Mouse (Mus musculus): ENCODE measurements around the gene Gucy2g.
A peak's percentile ranks its signal among the peaks of the same experiment; 100 is the strongest.

The Gucy2g gene

DNA sequence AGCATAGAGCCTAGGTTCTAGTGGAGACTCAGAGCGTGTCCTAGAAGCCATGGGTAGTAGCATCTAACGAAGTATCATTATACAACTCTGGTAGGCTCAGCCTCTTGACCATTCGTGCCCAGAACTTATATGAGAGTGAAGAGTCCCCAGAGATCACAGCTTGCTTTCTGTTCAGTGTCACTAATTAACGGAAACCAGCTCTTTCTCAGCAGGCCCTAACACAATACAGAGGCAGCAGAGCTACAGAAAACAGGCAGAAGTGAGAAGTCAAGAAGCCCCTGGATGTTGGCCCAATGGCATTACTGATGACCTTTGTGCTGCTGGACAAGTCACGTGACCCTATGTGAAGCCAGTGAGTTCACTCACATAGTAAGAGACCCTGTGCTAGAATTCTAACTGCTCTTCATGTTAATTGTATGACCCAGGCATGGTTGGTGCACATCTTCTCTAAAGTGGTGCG lies at the start of gene Gucy2g:
Gucy2g (minus strand) TSS at position 51 of the 460 bp plus-strand sequence.
- DNase-seq (ENCODE audit: low read depth, low spot score): no peak

DNA sequence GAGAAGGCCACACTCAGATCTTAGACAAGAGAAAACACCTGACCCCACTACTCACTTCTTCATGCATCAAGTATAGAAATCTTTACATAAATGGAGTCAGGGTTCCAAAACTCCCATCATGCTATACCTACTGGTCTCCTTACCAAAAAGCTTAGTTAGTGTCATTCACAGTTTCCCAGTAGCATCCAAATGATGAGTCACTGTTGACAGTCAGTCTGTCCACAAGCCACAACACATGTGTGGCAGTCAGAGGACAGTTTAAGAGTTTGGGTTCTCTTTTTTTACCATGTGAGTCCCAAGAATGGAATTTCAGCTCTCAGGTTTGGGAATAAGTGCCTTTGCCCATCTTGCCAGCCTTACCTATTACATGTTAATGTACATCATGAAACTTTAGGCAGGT lies 47.9 kb upstream of the Gucy2g start:
- no peak for DNase-seq (ENCODE audit: low read depth, low spot score)

DNA sequence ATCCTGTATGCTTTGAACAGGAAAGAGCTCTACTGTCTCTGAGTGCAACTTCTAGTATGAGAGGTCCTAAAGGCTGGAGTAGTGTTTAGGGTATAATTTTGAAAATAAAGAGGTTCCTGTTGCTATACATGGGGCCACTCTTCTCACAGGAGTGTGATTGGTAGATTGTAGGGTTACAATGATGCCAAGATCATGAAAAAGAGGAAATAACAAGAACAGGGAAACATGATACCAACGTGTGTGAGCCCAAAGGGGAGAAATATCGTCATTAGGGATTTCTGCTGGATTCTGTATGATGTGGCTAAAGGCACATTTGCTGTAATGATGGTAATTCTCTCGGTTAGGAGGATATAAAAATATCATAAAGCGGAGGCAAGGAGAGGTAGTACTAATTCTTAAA lies 45.0 kb upstream of the Gucy2g start:
- no peak for DNase-seq (ENCODE audit: low read depth, low spot score)

DNA sequence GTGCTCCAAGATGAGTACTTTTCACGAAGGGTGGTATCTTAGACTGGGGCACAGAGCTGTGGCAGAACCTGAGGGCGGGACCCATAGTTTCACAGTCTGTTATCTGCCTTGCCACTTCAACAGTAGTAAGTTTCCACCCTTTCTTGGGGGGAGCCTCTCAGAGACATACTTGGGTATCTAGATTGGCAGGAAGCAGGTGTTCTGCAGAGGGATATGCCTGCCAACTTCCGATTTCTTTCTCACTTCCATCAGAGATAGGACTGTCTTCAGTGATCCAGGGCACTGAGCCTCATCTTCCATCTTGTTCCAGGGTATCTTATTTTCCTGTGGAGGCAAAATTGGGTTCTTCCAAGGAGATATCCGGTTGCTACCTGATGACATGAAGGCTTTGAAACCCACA lies 43.1 kb upstream of the Gucy2g start:
- no peak for DNase-seq (ENCODE audit: low read depth, low spot score)

DNA sequence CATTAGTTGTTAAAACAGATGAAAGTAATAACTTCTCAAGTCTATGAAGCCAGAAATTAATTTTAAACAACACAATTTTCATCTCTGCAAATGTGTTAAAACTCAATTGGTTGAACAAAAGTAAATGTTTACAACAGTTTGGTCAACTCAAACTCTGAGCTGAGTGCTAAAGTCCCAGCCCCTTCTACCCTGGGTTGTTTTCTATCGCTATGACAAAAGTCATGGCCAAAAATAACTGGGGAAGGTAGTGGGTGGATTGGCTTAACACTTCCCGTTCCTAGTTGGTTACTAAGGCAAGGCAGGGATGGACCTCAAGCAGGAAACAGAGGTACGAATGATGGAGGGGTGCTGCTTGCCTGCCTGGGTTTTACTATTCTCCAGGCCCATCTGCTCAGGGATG lies 35.7 kb upstream of the Gucy2g start:
- no peak for DNase-seq (ENCODE audit: low read depth, low spot score)

DNA sequence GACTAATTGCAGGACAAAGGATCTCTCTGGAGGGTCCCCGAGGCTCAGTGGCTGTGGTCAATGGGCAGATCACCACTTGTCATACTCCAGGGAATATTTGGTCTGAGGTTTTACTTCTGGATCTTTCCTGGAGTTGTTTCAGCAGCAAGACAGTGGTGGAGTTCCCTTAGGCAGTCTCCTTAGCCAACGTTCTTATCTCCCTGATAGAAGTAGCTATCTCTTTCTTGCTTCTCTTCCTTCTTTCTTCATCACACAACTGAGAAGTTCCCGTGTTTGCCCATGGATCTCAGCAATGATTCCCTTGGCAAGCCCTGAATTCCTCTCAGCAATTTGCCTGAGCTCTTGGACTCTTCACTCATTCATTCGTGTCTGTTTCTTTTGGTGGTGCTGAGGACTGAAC lies 35.1 kb upstream of the Gucy2g start:
- no peak for DNase-seq (ENCODE audit: low read depth, low spot score)

DNA sequence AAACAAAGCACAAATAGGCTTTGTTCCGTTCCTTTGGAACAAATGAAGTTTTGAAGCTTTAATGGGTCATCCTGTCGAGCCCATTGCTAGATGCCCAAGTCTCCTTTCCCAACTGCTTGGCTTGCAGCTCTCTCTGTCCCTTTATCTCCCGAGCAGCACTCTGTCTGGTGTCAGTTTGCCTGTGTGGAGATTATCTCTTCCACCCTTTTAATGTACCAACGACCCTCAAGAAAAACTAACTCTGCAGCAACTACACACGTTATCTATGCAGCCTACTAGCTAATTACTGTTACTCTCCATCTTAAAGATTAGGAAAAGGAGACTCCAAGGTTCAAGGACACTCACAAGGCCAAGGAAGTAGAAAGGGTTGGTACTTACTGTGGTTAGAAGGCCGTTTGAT lies 32.3 kb upstream of the Gucy2g start:
- no peak for DNase-seq (ENCODE audit: low read depth, low spot score)

DNA sequence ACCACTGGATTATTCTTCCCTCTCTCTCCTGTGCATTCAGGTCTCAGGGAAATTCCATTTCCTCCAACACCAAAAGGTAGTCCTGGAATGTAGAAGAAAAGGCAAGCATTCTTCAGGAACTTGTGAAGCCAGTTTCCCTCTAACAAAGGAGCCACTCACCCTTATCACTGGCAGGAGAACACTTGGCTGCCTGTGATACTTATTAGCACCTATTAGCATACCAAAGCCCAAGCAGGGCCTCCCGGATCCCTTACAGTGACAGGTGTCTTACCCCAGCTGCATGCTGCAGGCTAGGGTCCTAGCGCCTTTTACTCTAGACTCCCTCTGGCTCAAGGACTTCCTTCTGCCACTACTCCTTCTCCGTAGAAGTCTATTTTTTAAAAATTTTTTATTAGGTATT lies 30.4 kb upstream of the Gucy2g start:
- DNase-seq (ENCODE audit: low read depth, low spot score): no peak

DNA sequence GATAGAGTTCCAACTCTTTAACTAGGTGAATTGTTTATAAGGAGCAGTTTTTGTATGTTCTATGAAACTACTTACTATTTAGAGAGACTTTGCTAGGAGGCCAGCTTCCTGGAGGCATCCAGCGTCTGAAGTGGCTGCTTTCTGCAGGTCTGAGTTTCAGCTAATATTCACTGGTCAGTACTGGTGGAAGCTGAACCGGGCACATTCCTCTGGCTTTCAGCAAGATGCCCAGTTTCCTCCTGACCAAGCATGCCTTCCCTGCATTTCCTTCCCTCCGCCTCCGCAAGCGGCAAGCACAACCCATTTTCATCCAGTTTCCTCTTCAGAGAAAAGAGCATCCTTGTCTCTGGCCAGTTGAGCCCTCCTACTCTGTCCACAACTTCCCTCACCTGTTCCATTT lies 28.0 kb upstream of the Gucy2g start:
- DNase-seq (ENCODE audit: low read depth, low spot score): no peak

DNA sequence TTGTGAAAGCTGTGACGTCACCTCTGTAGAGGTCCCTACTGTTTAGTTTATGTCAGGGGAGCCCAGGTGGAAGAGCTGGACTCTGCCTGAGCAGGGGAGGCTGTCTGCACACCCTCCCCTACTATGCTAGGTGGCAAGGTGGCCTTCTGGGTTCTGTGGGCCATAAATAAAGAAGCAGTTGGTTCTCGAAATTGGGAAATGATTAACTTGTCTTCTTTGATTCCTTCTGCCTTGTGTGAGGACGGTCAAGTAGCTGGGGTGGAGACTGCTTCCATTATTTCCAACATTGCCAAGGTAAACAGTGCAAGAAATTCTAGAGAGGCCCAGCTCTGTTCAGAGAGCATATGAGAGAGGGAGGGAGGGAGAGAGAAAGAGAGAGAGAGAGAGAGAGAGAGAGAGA lies 27.1 kb upstream of the Gucy2g start:
- DNase-seq (ENCODE audit: low read depth, low spot score): no peak

DNA sequence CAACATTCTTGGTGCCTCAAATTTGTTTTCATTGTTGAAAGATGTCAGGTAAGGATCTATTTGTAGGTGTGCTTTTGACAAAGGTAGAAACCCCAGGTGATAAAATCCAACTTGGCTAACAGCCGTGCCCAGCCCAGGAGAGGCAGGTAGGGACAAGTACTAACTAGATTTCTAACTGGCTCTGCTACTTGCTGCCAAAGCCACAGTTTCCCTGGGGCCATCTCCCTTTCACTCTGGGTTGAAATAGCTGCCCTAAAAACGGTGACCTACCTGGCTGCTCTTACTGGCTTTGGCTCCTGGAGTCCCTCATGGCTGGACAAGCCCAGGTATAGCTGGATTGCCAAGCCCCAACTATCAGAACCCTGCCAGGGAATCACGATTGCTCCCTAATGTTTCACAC lies 25.8 kb upstream of the Gucy2g start:
- DNase-seq (ENCODE audit: low read depth, low spot score): no peak

DNA sequence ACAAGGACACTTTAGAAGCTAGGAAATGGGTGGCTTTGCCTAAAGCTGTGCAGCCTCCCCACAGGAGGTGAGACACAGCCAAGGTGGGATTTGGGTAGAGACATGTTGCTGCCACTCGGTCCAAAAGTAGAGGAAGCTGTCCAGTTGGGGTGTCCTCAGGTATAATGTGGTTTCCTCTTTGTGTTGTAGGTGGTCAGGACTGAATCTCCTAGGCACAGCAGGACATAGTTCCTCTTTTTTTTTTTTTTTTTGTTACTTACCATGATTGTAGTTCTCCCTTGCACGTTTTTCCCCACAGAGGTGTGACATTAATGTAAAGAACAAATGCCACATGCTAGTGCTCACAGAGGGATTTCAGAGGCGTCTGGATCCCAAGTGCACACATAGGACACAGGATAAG lies 24.2 kb upstream of the Gucy2g start:
- no peak for DNase-seq (ENCODE audit: low read depth, low spot score)

DNA sequence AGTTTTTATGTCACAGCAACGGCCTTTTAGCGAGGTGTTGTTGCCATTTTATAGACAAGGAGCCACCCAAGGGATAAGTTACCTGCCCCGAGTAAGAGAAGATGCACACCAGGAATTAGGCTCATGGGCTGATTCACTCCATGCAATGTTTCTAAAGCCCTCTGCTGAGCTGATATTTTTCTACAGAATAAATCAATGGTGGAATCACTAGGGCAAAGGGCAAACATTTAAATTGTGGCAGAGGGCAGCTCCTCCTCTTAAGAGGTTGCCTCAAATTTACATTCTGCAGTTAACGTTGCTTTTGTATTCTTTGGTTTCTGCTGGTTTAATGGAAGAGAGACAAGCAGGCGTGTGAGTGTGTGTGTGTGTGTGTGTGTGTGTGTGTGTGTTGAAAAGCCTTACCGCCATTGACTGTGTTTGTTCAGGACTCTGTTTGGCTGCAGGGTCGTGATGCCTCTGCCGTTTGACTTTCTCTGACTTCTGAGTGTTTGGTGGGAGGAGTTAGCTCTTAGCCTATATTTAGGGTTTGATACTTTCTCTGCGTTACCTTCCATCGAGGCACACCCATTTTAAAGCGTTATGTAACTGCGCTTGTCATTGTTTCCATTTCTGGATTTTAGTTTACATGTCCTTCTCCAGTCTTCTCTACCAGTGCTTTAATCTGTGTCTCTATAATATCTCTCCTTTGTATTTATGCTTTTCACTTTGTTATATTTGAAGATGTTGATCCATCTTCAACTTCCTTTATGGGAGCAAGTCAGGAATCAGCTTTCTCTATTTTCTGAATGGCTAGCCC lies 19.6 kb upstream of the Gucy2g start:
- no peak for DNase-seq (ENCODE audit: low read depth, low spot score)

DNA sequence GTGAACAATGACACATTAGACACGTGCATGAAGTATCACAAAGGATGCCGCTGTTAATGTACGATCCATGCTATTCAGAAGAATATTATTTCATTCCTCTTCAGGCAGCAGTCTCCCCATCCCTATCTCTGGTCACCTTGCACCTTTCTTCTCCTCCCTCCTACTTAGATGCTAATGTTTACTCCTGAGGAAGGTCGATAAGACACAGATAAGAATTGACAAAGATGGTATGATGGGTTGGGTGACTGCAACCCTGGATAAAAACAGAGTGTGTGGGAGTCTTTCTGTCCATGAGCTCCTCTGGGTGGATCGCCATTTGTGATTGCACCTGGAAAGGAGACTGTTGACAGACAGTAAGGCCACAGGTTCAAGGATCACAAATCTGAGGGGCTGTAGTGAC lies 17.5 kb upstream of the Gucy2g start:
- DNase-seq (ENCODE audit: low read depth, low spot score): no peak

DNA sequence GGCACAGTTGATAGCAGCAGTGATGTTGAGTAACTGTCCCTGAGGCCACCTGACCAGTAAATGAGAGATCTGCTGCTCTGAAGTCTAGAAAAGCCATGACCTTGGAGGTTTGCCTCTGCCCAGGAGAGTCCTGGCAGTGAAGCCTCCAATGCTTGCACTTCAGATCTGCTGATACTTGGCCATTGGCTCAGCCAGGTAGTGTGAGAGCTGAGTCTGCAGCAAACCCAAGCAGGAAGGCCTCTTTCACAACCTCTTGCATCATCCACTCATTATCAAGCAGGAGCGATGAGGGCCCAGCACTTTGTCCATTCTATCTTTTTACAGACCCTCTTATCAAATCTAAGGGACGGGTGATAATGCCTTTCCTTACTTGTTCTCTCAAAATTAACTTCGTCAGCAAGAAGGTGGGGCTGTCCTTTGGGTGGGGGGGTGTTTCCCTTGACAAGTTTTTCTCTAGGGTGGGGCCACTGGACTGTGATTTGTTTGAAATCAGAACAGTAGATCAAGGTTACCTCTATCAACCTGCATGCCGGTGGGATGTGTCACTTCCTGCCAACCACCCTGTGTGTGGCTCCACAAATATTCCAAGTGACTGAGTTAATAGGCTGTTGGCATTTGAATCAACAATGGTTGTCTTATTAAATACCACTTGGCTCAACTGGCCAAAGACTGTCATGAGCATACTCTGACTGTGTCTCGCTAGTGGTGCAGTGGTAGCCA lies 16.8 kb upstream of the Gucy2g start:
- no peak for DNase-seq (ENCODE audit: low read depth, low spot score)

DNA sequence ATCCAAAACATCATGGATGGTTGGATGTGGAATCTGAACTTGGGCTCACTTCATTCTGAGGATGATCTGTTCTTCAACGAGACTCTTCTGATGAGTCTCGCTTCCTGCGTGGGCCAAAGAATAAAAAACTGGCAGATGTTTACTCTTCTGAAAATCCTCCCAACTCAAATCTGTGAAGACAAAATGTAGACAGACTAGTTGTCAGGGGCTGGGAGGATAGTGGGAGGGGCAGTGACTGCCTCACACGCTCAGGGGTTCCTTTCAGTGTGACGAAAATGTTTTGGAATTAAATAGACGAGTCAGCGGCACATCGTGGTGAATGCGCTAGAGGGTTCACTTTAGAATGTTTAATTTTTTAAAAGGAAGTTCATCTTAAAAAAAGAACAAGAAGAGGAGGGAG lies 15.1 kb upstream of the Gucy2g start:
- DNase-seq (ENCODE audit: low read depth, low spot score): no peak

DNA sequence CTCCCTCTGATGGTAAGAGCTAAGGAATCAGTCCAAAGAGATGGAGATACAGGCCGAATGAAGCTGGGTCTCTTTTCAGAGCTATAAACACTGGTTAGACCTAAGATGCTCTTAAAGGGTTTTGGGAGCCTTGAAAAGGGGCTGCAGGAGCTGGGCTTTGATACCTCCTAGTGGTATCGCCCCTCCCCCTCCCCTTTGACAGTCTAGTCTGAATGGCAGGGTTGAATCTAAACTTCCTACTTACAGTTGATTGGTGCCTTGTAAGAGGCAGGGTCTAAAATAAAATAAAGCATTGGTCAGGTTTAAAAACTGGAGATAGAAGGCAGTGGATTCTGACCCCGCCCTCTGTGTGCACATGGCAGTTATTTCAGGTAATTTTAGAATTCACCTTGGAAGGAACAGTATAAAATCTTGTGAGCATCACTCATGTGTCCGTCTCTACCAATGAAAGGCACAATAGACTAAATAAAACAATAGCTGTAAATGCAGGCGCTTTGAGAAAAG lies 13.5 kb upstream of the Gucy2g start:
- peak; percentile 23 for DNase-seq (ENCODE audit: low read depth, low spot score)

DNA sequence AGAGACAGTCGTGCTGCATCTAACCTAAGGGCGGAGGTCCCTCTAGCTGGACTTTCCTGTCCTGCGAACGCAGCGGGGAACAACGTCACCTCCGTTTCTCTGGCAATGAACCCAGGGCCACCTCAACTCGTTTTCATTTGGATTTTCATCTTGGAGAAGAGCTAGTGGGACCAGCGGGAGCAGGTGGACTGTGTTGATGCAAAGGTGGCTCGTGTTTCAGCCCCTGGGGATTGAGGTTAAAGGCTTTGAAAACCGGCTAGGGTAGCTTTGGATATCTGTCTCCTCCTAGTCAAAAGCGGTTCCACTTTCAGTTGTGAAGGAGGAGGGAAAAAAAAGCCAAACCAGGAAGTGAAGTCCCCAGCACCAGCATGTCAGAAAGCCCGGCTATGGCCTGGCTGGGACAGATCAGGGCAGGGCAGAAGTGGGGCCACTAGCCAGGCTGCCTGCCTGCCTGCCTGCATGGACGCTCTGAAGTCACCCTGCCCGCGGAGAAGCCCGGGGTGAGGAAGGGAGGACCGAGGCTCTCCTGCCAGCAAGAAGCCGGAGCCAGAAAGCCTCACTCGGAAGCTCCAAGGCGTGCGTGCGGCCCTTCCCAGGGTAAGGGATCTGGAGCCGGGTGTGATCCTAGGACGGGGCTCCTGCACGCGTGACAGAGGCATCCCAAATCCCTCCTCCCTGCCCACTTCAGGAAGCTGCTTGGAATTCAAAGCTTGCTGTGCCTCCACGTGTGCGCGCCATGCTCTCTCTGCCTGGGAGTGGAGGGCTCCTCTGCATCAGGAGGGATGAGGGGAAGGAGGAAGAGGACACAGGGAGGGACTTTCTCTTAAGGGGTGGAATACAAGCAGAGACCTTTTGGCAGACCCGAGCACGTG lies 12.8 kb upstream of the Gucy2g start:
- DNase-seq (ENCODE audit: low read depth, low spot score): peak; percentile 36

DNA sequence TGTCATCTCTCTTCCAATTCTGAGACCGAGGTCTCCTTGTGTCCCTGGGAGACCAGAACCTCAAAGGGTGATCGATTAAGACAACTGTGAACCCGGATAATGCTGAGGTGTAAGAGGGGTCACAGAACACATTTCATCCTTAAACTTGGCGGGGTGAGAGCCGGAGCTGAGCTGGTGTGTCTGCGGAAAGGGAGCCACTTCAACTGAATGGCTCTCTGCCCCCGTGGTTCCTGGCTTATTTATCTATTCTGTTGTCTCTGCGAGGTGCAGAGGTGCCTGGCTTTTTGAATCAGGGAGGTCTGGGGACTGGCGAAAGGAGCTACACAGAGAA lies 12.2 kb upstream of the Gucy2g start:
- no peak for DNase-seq (ENCODE audit: low read depth, low spot score)

DNA sequence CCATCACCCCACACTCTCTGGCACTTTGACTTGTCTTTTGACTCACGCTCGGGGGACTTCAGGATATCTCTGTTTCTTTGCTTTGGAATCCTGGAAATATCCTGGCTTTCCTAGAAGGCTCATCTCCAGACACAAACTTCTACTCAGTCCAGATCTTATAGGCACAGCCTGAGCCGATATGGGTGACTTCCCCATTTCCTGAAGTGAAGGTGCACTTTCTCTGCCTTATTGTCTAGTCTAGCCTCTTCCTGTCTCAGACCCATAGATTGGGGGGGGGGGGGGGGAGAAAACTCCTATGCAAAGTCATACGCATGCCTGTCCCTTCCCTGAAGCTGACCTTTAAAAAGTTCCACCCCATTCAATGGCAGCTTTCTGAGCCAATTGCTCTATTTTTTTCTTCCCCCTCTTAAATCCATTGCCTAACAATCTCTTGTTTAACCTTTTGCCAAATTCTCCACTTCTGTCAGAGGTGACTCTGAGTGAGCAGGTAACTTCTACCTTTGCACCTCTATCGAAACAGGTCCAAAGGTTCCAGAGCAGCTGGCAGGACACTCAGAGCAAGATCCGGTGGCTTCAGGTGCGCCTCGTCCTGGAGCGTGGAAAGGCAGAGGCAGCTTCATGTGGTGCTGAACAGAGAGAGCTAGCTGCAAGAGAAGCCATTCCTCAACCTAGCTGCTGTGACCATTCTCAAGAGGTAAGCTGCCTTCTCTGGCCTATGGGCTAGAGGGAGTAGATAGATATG lies 10.5 kb upstream of the Gucy2g start, which contains the start of gene Acsl5:
Acsl5 (plus strand) TSS at position 556 of the 742 bp plus-strand sequence.
- no peak for DNase-seq (ENCODE audit: low read depth, low spot score)

DNA sequence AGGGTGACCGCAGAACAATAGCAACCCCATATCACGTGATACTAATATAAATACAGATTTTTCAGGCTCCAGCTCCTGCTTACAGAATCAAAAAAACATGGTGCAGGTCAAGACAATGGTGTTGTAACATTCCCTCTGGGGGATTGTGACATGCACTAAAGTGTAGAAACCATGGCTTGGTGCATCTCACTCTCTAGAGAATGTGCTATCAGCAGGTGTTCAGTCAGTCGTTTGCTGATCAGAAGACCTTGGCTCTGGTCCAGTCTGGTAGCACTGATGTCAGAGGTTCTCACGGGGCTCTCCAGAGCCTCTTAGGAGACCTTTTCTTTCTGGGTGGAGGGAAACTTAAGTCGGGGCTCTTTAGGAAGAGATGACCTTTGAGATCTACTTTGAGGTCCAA lies 9.4 kb upstream of the Gucy2g start:
- DNase-seq (ENCODE audit: low read depth, low spot score): no peak

Data from forelimb bud, embryonic 11.5 days (tissue).